Mouse (Mus musculus) heart, postnatal 0 days (tissue): ENCODE measurements around the gene Gpbar1.
"Not testable (repeated sequence)": the region's sequence is repeated elsewhere in the genome, so short reads cannot be mapped to it uniquely, and the experiment has no call there.

Experiments
- CTCF ChIP-seq: IDR thresholded peaks from 2 replicates; pipeline ENCODE4 v1.5.1; 2016; ENCODE audit warnings: antibody characterized with exemption, control low read depth, low read depth
- EP300 ChIP-seq: IDR thresholded peaks from 2 replicates; pipeline ENCODE4 v1.6.1; 2016; ENCODE audit warnings: antibody characterized with exemption, low read depth

DNA sequence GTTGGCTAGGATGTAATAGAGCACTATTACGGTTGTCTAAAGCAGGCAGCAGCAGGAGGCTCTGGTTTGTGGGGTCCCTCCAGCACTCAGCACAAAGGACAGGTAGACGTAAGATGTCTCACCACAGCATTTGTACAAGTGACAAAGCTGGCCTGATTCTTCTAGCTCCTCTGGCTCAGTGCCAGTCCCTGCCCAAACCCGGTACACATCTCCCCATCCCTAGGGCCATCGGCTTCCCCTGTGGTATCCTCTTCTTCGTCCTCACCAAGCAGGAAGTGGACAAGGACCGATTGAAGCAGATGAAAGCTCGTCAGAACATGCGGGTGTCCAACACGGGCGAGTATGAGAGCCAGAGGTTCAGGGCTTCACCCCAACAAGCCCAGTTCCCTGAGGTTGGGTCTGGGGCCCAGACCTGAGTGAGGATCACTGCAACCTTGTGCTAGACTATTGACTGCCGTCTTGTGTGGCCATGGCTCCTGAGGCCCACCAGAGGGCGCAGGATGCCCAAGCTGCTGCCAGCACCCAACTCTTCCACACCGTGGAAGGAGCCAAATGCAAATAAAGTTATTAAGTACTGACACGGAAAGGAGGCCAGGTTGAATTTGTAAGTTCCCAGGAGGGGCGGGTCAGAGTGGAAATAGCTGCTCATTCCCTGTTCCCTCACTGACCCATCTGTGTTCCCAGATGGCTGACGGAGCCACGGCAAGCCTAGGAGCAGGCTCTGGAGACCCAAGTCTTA is 8.7 kb downstream of the Gpbar1 start:
- peak; percentile 27; the same call in 1 of the 2 replicates for TF ChIP-seq CTCF
- not testable (repeated sequence) for TF ChIP-seq EP300
